Mouse (Mus musculus) thymus, postnatal 25 days (tissue): ENCODE results near the gene Asb17.
"Not testable (repeated sequence)": the region's sequence is repeated elsewhere in the genome, so short reads cannot be mapped to it uniquely, and the experiment has no call there.

Experiments
- DNase-seq: peaks from one replicate; pipeline ENCODE4 v3.0.0; 2022

The Asb17 gene

GRCm38 (mm10) chr3:153834071-153834470 lies 9.9 kb upstream of the Asb17 start:
- no peak for DNase-seq

GRCm38 (mm10) chr3:153835455-153836086 lies 8.4 kb upstream of the Asb17 start:
- peak; percentile 65 for DNase-seq

GRCm38 (mm10) chr3:153836316-153836715 lies 7.7 kb upstream of the Asb17 start:
- no peak for DNase-seq

GRCm38 (mm10) chr3:153837593-153837992 lies 6.4 kb upstream of the Asb17 start:
- no peak for DNase-seq

- DNase-seq = no peak
Measured at GRCm38 (mm10) chr3:153844757-153845156, 748 bp downstream of the Asb17 start.

GRCm38 (mm10) chr3:153845500-153845899 lies 1.5 kb downstream of the Asb17 start:
- no peak for DNase-seq

GRCm38 (mm10) chr3:153846109-153846508 lies 2.1 kb downstream of the Asb17 start:
- no peak for DNase-seq

GRCm38 (mm10) chr3:153847207-153847733 lies 3.3 kb downstream of the Asb17 start:
- DNase-seq = no peak

- DNase-seq = peak; percentile 41
Measured at GRCm38 (mm10) chr3:153849368-153850015, 5.5 kb downstream of the Asb17 start.

GRCm38 (mm10) chr3:153850759-153851158 lies 6.8 kb downstream of the Asb17 start:
- no peak for DNase-seq

- DNase-seq = no peak
Measured at GRCm38 (mm10) chr3:153852266-153852665, 8.3 kb downstream of the Asb17 start.

GRCm38 (mm10) chr3:153858350-153859001 lies 14.5 kb downstream of the Asb17 start:
- no peak for DNase-seq

- DNase-seq = not testable (repeated sequence)
Measured at GRCm38 (mm10) chr3:153860392-153860791, 16.4 kb downstream of the Asb17 start.

GRCm38 (mm10) chr3:153863816-153864215 lies 19.8 kb downstream of the Asb17 start:
- no peak for DNase-seq

GRCm38 (mm10) chr3:153864636-153865429 lies 20.8 kb downstream of the Asb17 start:
- peak; percentile 6 for DNase-seq

- DNase-seq = no peak
Measured at GRCm38 (mm10) chr3:153867149-153868136, 23.4 kb downstream of the Asb17 start.

GRCm38 (mm10) chr3:153871396-153871795 lies 27.4 kb downstream of the Asb17 start:
- no peak for DNase-seq

GRCm38 (mm10) chr3:153886296-153886695 lies 42.3 kb downstream of the Asb17 start:
- DNase-seq = no peak

- no peak for DNase-seq
Measured at GRCm38 (mm10) chr3:153888141-153888540, 44.1 kb downstream of the Asb17 start.

GRCm38 (mm10) chr3:153889188-153889781 lies 45.3 kb downstream of the Asb17 start:
- DNase-seq = no peak

- peak; percentile 84 for DNase-seq
Measured at GRCm38 (mm10) chr3:153895454-153895853, 51.4 kb downstream of the Asb17 start.
